Mouse (Mus musculus) heart, adult 2 months (tissue): Measurements from ENCODE around the gene Hrh2.

Experiments
- CTCF ChIP-seq: fragments of 200-600 bp; IDR thresholded peaks from 2 replicates; pipeline ENCODE4 v1.8.1; 2022; ENCODE audit warnings: antibody characterized with exemption, mild to moderate bottlenecking, moderate library complexity
- EP300 ChIP-seq: fragments of 200-500 bp; IDR thresholded peaks from 2 replicates; pipeline ENCODE4 v1.6.1; 2011; ENCODE audit warnings: low read depth, low read length, control low read depth; ENCODE audit not compliant: insufficient read depth
- POLR2A ChIP-seq: fragments of 200-500 bp; IDR thresholded peaks from 2 replicates; pipeline ENCODE4 v1.6.1; 2011; ENCODE audit warnings: mild to moderate bottlenecking, low read depth, low read length, control low read depth; ENCODE audit not compliant: insufficient read depth

- TF ChIP-seq POLR2A (no peak), CTCF (no peak), EP300 (no peak)
These were observed 27.5 kb upstream of the Hrh2 start for GRCm38 (mm10) chr13:54164462-54164861.
